Mouse (Mus musculus) heart, postnatal 0 days (tissue): ENCODE data around the gene Slc9a4. TPM values are rescaled to one million over a fixed set of nuclear protein-coding genes. Genes with fewer than 3 reads are reported as not detected.

Experiments used
- ATAC-seq: fragments of 200-750 bp; cut with Nextera tagmentation; 2 replicates; pipeline ENCODE4 v1.8.0; 2017; ENCODE audit warnings: low read depth, moderate number of reproducible peaks, moderate library complexity; ENCODE audit not compliant: insufficient read depth
- DNase-seq: peaks from one replicate; pipeline ENCODE4 v3.0.0-alpha.2; 2016; ENCODE audit warnings: low spot score
- H3K27ac ChIP-seq: fragments of 300-500 bp; sonication (generic); 2 replicates; pipeline ENCODE4 v1.5.1; 2014; ENCODE audit warnings: low read depth, mild to moderate bottlenecking
- H3K27me3 ChIP-seq: fragments of 300-500 bp; sonication (generic); 2 replicates; pipeline ENCODE4 v1.6.1; 2014; ENCODE audit warnings: low read length, mixed read lengths; ENCODE audit not compliant: control insufficient read depth, insufficient read depth
- H3K36me3 ChIP-seq: fragments of 300-500 bp; sonication (generic); replicated peaks from 2 replicates; pipeline ENCODE4 v1.6.1; 2014; ENCODE audit warnings: low read length, mixed read lengths; ENCODE audit not compliant: control insufficient read depth, insufficient read depth
- H3K4me1 ChIP-seq: fragments of 300-500 bp; sonication (generic); 2 replicates; pipeline ENCODE4 v1.6.1; 2014; ENCODE audit warnings: antibody characterized with exemption; ENCODE audit not compliant: control insufficient read depth, insufficient read depth
- H3K4me2 ChIP-seq: fragments of 300-500 bp; sonication (generic); 2 replicates; pipeline ENCODE4 v1.6.1; 2014; ENCODE audit warnings: low read depth, mild to moderate bottlenecking, low read length, moderate library complexity
- H3K4me3 ChIP-seq: fragments of 300-500 bp; sonication (generic); 2 replicates; pipeline ENCODE4 v1.5.1; 2014; ENCODE audit warnings: low read depth, low read length
- H3K9ac ChIP-seq: fragments of 300-500 bp; sonication (generic); replicated peaks from 2 replicates; pipeline ENCODE4 v1.6.1; 2014; ENCODE audit warnings: low read depth, low read length, mixed read lengths
- H3K9me3 ChIP-seq: fragments of 300-500 bp; sonication (generic); replicated peaks from 2 replicates; pipeline ENCODE4 v1.6.1; 2016; ENCODE audit warnings: low read length; ENCODE audit not compliant: control insufficient read depth
- CTCF ChIP-seq: IDR thresholded peaks from 2 replicates; pipeline ENCODE4 v1.5.1; 2016; ENCODE audit warnings: antibody characterized with exemption, control low read depth, low read depth
- EP300 ChIP-seq: IDR thresholded peaks from 2 replicates; pipeline ENCODE4 v1.6.1; 2016; ENCODE audit warnings: antibody characterized with exemption, low read depth
- WGBS: fragments of 180-500 bp; shearing (Covaris S2); extraction: QIAGEN DNeasy Blood & Tissue Kit; methylation state at CpG from one replicate; pipeline ENCODE4 v1.1.7; 2014; 5-methylcytosine and 5-hydroxymethylcytosine counted together
- polyA plus RNA-seq: library from polyadenylated mRNA; unstranded; fragments of >200 nt; fragmentation: Nextera tagmentation; extraction: Ambion mirVana; gene quantifications from 2 replicates; pipeline ENCODE4 v1.2.1, GENCODE M21; 2015
- total RNA-seq: library from RNA; depleted of rRNA; stranded (reverse); fragments of >200 nt; gene quantifications from 2 replicates; pipeline ENCODE4 v1.2.3, GENCODE M21; 2014; ENCODE audit warnings: low replicate concordance

The Slc9a4 gene
- total and polyA plus RNA-seq, 2 experiments from 2014 or later, result not detected

GRCm38 (mm10) chr1:40626954-40627353 lies 47.1 kb downstream of the Slc9a4 start:
- Histone ChIP-seq H3K27me3 (no peaks in the 10 kb centered on the region), H3K4me2 (no peak overlapping the region), H3K36me3 (no peaks in the 10 kb centered on the region), H3K9me3 (no peaks in the 10 kb centered on the region), H3K27ac (no peak overlapping the region), H3K4me1 (no peaks in the 10 kb centered on the region), H3K4me3 (no peak overlapping the region), H3K9ac (no peak overlapping the region)
- ATAC-seq (no peak), DNase-seq (no peak)
- no peak for TF ChIP-seq CTCF
- no peak for TF ChIP-seq EP300

- no peak overlapping the region for H3K4me2 ChIP-seq
- no peaks in the 10 kb centered on the region for H3K27me3 ChIP-seq
- no peak overlapping the region for H3K27ac ChIP-seq
- ATAC-seq (no peak), DNase-seq (no peak)
- WGBS, result 81% methylated on average over 3 of the region's 3 CpGs
- H3K36me3 ChIP-seq, result no peaks in the 10 kb centered on the region
- no peaks in the 10 kb centered on the region for H3K4me1 ChIP-seq
- H3K9ac ChIP-seq, result no peak overlapping the region
- H3K4me3 ChIP-seq, result no peak overlapping the region
- TF ChIP-seq CTCF, result no peak
- TF ChIP-seq EP300, result no peak
- no peaks in the 10 kb centered on the region for H3K9me3 ChIP-seq
These were observed 48.6 kb downstream of the Slc9a4 start for GRCm38 (mm10) chr1:40628443-40628842.

- H3K9ac ChIP-seq, result no peak overlapping the region
- no peaks in the 10 kb centered on the region for H3K9me3 ChIP-seq
- H3K4me2 ChIP-seq, result no peak overlapping the region
- no peaks in the 10 kb centered on the region for H3K4me1 ChIP-seq
- no peak overlapping the region for H3K4me3 ChIP-seq
- no peaks in the 10 kb centered on the region for H3K27me3 ChIP-seq
- H3K36me3 ChIP-seq, result no peaks in the 10 kb centered on the region
- ATAC-seq, result no peak
- 55% methylated on average over 2 of the region's 2 CpGs for WGBS
- H3K27ac ChIP-seq, result no peak overlapping the region
- DNase-seq, result no peak
- TF ChIP-seq EP300 (no peak), CTCF (no peak)
These were observed 52.7 kb downstream of the Slc9a4 start for GRCm38 (mm10) chr1:40632407-40633062.

- Histone ChIP-seq H3K27me3 (no peaks in the 10 kb centered on the region), H3K9ac (no peak overlapping the region), H3K4me1 (no peaks in the 10 kb centered on the region), H3K4me3 (no peak overlapping the region), H3K9me3 (no peaks in the 10 kb centered on the region), H3K36me3 (no peaks in the 10 kb centered on the region), H3K27ac (no peak overlapping the region), H3K4me2 (no peak overlapping the region)
- WGBS, result 61% methylated on average over 4 of the region's 4 CpGs
- TF ChIP-seq CTCF (no peak), EP300 (no peak)
- ATAC-seq, result no peak
- DNase-seq, result no peak
These were observed 54.7 kb downstream of the Slc9a4 start for GRCm38 (mm10) chr1:40634608-40635007.

GRCm38 (mm10) chr1:40648234-40648633 lies 68.4 kb downstream of the Slc9a4 start:
- Histone ChIP-seq H3K4me3 (no peak overlapping the region), H3K27me3 (no peaks in the 10 kb centered on the region), H3K4me2 (no peak overlapping the region), H3K9me3 (no peaks in the 10 kb centered on the region), H3K36me3 (no peaks in the 10 kb centered on the region), H3K4me1 (no peaks in the 10 kb centered on the region), H3K27ac (no peak overlapping the region), H3K9ac (no peak overlapping the region)
- ATAC-seq (no peak), DNase-seq (no peak)
- WGBS, result 54% methylated on average over 2 of the region's 2 CpGs
- TF ChIP-seq EP300 (no peak), CTCF (no peak)

- Histone ChIP-seq H3K27ac (peak overlapping the region; percentile 34; the same call in 1 of the 2 replicates), H3K4me2 (no peak overlapping the region), H3K9ac (no peak overlapping the region), H3K36me3 (no peaks in the 10 kb centered on the region), H3K4me3 (no peak overlapping the region), H3K4me1 (no peaks in the 10 kb centered on the region), H3K9me3 (no peaks in the 10 kb centered on the region), H3K27me3 (no peaks in the 10 kb centered on the region)
- 39% methylated on average over 6 of the region's 6 CpGs for WGBS
- TF ChIP-seq EP300, result no peak
- TF ChIP-seq CTCF, result no peak
- ATAC-seq (peak; percentile 79), DNase-seq (peak; percentile 55)
These were observed 71.1 kb downstream of the Slc9a4 start for GRCm38 (mm10) chr1:40650803-40651497.
